Mouse (Mus musculus) hindbrain, embryonic 12.5 days (tissue): ENCODE results near the gene D230025D16Rik. TPM values are rescaled to one million over a fixed set of nuclear protein-coding genes. Genes with fewer than 3 reads are reported as not detected.

Source experiments
- ATAC-seq: fragments of 200-750 bp; cut with Nextera tagmentation; 2 replicates; pipeline ENCODE4 v1.8.0; 2017; ENCODE audit warnings: moderate TSS enrichment; ENCODE audit not compliant: low FRiP score
- H3K27ac ChIP-seq: fragments of 300-500 bp; sonication (generic); 2 replicates; pipeline ENCODE4 v1.5.1; 2016; ENCODE audit warnings: mild to moderate bottlenecking
- H3K27me3 ChIP-seq: fragments of 300-500 bp; sonication (generic); 2 replicates; pipeline ENCODE4 v1.6.1; 2016; ENCODE audit warnings: mild to moderate bottlenecking
- H3K36me3 ChIP-seq: fragments of 300-500 bp; sonication (generic); 2 replicates; pipeline ENCODE4 v1.6.1; 2016; ENCODE audit warnings: mild to moderate bottlenecking
- H3K4me1 ChIP-seq: fragments of 300-500 bp; sonication (generic); 2 replicates; pipeline ENCODE4 v1.6.1; 2016
- H3K4me2 ChIP-seq: fragments of 300-500 bp; sonication (generic); replicated peaks from 2 replicates; pipeline ENCODE4 v1.6.1; 2016; ENCODE audit warnings: mild to moderate bottlenecking
- H3K4me3 ChIP-seq: fragments of 300-500 bp; sonication (generic); 2 replicates; pipeline ENCODE4 v1.5.1; 2016; ENCODE audit warnings: mild to moderate bottlenecking
- H3K9ac ChIP-seq: fragments of 300-500 bp; sonication (generic); 2 replicates; pipeline ENCODE4 v1.6.1; 2016; ENCODE audit warnings: mild to moderate bottlenecking, moderate library complexity
- H3K9me3 ChIP-seq: fragments of 300-500 bp; sonication (generic); replicated peaks from 2 replicates; pipeline ENCODE4 v1.6.1; 2016; ENCODE audit warnings: mild to moderate bottlenecking
- WGBS: fragments of 180-500 bp; shearing (Covaris S2); methylation state at CpG from one replicate; pipeline ENCODE4 v1.1.7; 2016; 5-methylcytosine and 5-hydroxymethylcytosine counted together
- polyA plus RNA-seq: library from polyadenylated mRNA; unstranded; fragments of >200 nt; fragmentation: Nextera tagmentation; extraction: Ambion mirVana; gene quantifications from 2 replicates; pipeline ENCODE4 v1.2.1, GENCODE M21; 2016

Gene D230025D16Rik
- polyA plus RNA-seq, 1 experiment from 2014 or later = 28.9 TPM

DNA sequence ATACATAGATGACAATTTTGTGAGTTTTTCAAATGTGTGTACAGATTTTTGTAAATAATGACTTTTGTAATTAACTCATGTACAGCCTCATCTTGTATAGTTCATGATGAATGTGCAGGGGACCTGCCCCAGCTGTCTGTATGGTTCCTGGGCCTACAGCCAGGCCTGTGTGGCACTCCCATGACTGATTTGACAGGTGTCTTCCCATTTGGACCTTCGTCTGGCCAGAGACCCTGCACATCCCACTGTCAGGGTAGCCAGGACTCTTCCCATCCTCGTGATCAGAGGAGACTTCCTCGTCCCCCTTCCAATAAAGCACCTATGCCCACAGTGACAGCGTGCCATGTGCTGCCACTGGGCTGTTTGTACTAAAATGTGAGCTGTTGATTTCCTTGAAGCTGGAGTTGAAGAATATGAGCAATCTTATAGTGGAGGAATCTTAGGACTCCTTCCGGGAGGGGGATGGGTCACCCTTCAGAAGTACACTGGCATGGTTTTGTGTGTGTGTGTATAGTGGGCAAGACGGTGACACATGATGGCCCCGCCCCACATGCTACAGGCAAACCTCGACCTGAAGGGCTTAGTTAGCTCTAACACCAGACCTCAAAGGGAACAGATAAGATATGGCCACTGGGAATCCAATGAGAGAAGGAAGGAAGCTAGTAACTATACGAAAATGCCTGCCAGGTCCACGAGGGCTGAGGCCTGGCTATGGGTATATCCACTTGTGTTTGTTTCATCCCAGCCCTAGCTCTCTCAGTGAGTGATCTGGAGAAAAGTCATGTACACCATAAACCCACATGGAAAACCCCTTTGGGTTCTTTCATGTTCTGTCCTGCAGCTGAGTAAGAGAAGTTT, 28.0 kb downstream of the D230025D16Rik start:
- Histone ChIP-seq H3K4me1 (peaks cover 16% of the 10 kb centered on the region), H3K9me3 (no peaks in the 10 kb centered on the region), H3K4me3 (no peak overlapping the region), H3K4me2 (no peak overlapping the region), H3K36me3 (peaks cover 45% of the 10 kb centered on the region), H3K9ac (no peak overlapping the region), H3K27ac (no peak overlapping the region), H3K27me3 (peaks cover 31% of the 10 kb centered on the region)
- no peak for ATAC-seq
- 89% methylated on average over 10 of the region's 10 CpGs for WGBS

DNA sequence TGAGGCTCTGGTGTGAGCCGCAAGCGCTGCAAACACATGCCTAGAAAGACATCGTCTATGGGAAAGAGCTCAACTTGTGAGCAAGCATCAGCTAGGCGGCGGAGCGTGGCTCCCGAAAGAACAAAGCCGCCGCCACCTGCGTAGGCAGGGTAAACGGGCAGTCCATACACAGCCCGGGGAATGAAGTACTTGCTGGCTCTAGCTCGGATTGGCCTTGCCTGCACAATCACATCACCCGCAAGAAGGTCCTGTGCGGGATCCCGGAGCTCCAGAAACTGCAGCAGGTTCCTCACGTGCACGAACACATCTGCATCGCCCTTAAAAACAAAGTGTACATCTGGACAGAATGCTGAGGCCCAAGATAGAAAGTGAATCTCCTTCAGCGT, 28.8 kb downstream of the D230025D16Rik start:
- H3K9ac ChIP-seq = peak overlapping the region; percentile 69
- H3K4me1 ChIP-seq = peaks cover 17% of the 10 kb centered on the region
- H3K4me2 ChIP-seq = peak overlapping the region; percentile 96
- no peaks in the 10 kb centered on the region for H3K9me3 ChIP-seq
- peaks cover 39% of the 10 kb centered on the region for H3K27me3 ChIP-seq
- peak overlapping the region; percentile 55 for H3K4me3 ChIP-seq
- peaks cover 36% of the 10 kb centered on the region for H3K36me3 ChIP-seq
- peak; percentile 53 for ATAC-seq
- H3K27ac ChIP-seq = no peak overlapping the region
- 26% methylated on average over 20 of the region's 20 CpGs for WGBS

GRCm38 (mm10) chr8:105254152-105254965, 29.4 kb downstream of the D230025D16Rik start:
- no peak overlapping the region for H3K27ac ChIP-seq
- no peaks in the 10 kb centered on the region for H3K9me3 ChIP-seq
- H3K9ac ChIP-seq = peak overlapping the region; percentile 69
- peak overlapping the region; percentile 55 for H3K4me3 ChIP-seq
- peaks cover 30% of the 10 kb centered on the region for H3K36me3 ChIP-seq
- ATAC-seq = peak; percentile 81
- peaks cover 23% of the 10 kb centered on the region for H3K4me1 ChIP-seq
- WGBS = under 1% methylated on average over 73 of the region's 74 CpGs
- peaks cover 45% of the 10 kb centered on the region for H3K27me3 ChIP-seq
- H3K4me2 ChIP-seq = peak overlapping the region; percentile 96

DNA sequence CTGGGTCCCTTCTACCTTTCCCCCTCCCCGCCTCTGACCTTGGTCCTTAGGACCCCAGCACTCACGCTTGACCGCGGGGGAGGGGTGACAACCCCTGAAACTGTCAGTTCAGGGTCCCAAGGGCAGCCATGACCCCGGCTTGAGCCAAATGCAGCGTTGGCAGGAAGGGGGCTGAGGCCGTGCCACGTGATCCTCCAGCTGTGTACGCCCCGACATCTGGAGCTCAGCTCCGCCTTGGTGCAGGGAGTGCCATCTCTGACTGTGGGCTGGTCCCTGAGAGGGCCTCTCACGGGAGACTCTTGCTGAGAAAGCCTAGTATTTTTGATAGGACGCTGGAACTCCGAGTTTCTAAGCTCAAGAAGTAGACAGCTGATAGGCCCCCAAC, 30.0 kb downstream of the D230025D16Rik start, which contains the start of gene B3gnt9:
Gene B3gnt9 (minus strand): TSS at position 188 of the 385 bp plus-strand sequence.
- peak; percentile 16; the same call in 1 of the 2 replicates for ATAC-seq
- Histone ChIP-seq H3K4me2 (peak within 1 kb of the TSS; percentile 96), H3K27me3 (peaks cover 51% of the 10 kb centered on the region), H3K36me3 (peaks cover 24% of the 10 kb centered on the region), H3K4me3 (peak within 1 kb of the TSS; percentile 55), H3K9ac (peak within 1 kb of the TSS; percentile 69), H3K9me3 (no peaks in the 10 kb centered on the region), H3K4me1 (peaks cover 25% of the 10 kb centered on the region), H3K27ac (no peak within 1 kb of the TSS)
- under 1% methylated on average over 14 of the region's 14 CpGs for WGBS

- Histone ChIP-seq H3K36me3 (no peaks in the 10 kb centered on the region), H3K4me3 (no peak overlapping the region), H3K27ac (no peak overlapping the region), H3K27me3 (peaks cover 74% of the 10 kb centered on the region), H3K9ac (no peak overlapping the region), H3K4me1 (peaks cover 25% of the 10 kb centered on the region), H3K4me2 (no peak overlapping the region), H3K9me3 (no peaks in the 10 kb centered on the region)
- WGBS = 69% methylated on average over 7 of the region's 7 CpGs
- ATAC-seq = no peak
Observed at GRCm38 (mm10) chr8:105257318-105258114, 32.6 kb downstream of the D230025D16Rik start.

DNA sequence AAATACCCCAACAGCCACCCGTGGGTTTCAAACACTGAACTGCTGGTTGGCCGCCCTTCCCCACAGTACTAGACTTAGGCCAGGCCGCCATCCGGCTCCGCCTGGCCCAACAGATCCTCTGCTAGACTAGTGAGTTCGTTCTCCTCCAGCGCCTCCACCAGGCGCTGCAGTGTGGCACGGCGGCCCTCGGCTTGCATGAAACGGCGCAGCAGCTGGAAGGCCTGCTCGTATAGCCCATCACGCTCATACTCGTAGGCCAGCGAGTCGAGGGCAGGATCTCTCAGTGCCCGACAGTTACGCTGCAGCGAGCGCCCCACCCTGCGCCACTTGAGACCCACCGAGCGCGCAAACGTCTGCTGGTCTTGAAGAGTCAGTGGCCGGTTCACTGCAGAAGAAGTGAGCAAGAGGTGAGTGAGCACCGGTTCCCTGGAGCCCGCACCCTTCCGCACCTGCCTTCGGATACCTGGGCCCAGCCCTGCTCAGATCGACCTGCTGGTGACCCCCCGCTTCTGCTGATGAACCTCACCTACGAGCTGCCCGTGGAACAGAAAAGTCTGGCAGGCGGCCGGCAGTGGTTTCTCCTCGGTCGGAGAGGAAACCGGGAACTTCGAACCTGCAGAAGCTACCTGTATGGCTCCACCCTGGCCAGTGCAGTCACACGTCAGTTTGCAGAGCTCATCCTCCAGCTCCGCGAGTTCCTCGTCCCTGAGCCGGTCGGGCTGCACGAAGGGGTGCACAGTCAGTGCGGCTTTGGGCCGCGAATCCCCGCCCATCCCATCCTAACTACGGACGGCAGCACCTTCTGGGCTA, 34.2 kb downstream of the D230025D16Rik start:
- H3K27ac ChIP-seq = no peak overlapping the region
- ATAC-seq = peak; percentile 51
- peak overlapping the region; percentile 60 for H3K4me2 ChIP-seq
- H3K27me3 ChIP-seq = peaks cover 89% of the 10 kb centered on the region
- H3K9ac ChIP-seq = peak overlapping the region; percentile 28; the same call in 1 of the 2 replicates
- no peaks in the 10 kb centered on the region for H3K36me3 ChIP-seq
- no peaks in the 10 kb centered on the region for H3K9me3 ChIP-seq
- WGBS = 3% methylated on average over 55 of the region's 55 CpGs
- H3K4me3 ChIP-seq = peak overlapping the region; percentile 31
- H3K4me1 ChIP-seq = peaks cover 19% of the 10 kb centered on the region

DNA sequence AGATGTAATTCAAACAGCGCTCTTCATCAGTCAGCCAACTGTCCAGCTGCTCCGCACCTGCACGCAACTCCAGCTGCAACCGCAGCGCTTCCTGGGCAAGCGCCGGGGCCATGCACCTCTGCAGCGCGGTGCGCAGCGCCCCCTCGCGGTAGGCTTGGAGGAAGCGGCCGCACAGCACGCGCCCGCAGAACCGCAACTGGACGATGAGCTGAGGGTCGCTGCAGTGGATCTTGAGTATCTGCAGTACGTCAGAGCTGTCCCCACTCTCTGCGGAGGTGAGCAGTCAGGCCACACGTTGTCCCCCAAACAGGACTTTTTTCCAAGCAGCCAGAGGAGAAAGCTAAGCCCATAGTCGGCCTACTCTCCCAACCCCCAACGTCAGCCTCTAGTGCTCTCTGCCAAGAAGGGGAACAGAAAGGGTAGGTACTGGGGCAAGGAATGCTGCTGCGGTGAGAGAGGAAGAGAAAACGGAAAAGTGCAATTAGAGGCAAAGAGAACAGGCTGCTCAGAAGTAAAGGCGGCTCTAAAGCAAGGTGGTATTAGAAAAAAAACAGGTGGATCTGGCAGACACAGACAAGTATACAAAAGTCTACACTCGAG, 34.9 kb downstream of the D230025D16Rik start:
- H3K4me3 ChIP-seq = peak overlapping the region; percentile 31
- H3K4me1 ChIP-seq = peaks cover 19% of the 10 kb centered on the region
- H3K36me3 ChIP-seq = no peaks in the 10 kb centered on the region
- H3K9me3 ChIP-seq = no peaks in the 10 kb centered on the region
- no peak overlapping the region for H3K27ac ChIP-seq
- WGBS = 3% methylated on average over 30 of the region's 30 CpGs
- peaks cover 93% of the 10 kb centered on the region for H3K27me3 ChIP-seq
- peak overlapping the region; percentile 60 for H3K4me2 ChIP-seq
- H3K9ac ChIP-seq = peak overlapping the region; percentile 28; the same call in 1 of the 2 replicates
- ATAC-seq = peak; percentile 58

GRCm38 (mm10) chr8:105260371-105261099, 35.6 kb downstream of the D230025D16Rik start:
- H3K4me3 ChIP-seq = no peak overlapping the region
- no peak for ATAC-seq
- H3K36me3 ChIP-seq = no peaks in the 10 kb centered on the region
- peaks cover 13% of the 10 kb centered on the region; the same call in 1 of the 2 replicates for H3K4me1 ChIP-seq
- H3K27ac ChIP-seq = no peak overlapping the region
- H3K27me3 ChIP-seq = peaks cover 93% of the 10 kb centered on the region
- no peak overlapping the region for H3K9ac ChIP-seq
- H3K9me3 ChIP-seq = no peaks in the 10 kb centered on the region
- 61% methylated on average over 7 of the region's 7 CpGs for WGBS
- no peak overlapping the region for H3K4me2 ChIP-seq

DNA sequence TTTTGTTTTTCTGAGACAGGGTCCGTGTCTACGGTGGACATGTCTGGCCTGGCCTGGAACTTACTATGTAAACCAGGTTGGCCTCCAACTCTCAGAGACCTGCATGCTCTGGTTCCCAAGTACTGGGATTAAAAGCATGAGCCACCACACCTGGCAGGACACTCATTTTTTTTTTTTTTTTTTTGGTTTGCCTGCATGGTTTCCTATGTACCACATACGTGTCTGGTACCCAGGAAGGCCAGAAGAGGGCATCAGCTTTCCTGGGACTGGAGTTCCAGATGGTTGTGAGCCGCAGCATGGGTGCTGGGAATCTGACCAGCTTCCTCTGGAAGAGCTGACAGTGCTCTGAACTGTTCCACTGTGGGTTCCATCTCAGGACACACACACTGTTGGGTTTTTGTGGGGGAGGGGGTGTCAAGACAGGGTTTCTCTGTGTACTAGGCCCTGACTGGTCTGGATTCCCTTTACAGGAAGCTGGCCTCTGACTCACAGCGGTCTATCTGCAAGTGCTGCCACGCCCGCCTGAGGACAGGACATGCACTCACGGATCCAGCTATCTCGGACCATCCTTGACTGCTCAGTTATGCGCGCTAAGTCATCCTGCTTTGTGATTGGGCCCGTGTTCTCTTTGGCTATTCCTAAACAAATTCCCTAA, 36.5 kb downstream of the D230025D16Rik start:
- H3K27ac ChIP-seq = no peak overlapping the region
- no peak overlapping the region for H3K4me2 ChIP-seq
- H3K9me3 ChIP-seq = no peaks in the 10 kb centered on the region; the same call in 1 of the 2 replicates
- ATAC-seq = no peak
- H3K9ac ChIP-seq = no peak overlapping the region
- 87% methylated on average over 12 of the region's 12 CpGs for WGBS
- no peak overlapping the region for H3K4me3 ChIP-seq
- no peaks in the 10 kb centered on the region for H3K36me3 ChIP-seq
- H3K4me1 ChIP-seq = peaks cover 13% of the 10 kb centered on the region; the same call in 1 of the 2 replicates
- H3K27me3 ChIP-seq = peaks cover 93% of the 10 kb centered on the region
